Mouse (Mus musculus): ENCODE measurements at regions not wholly inside any gene's neighbourhood (a gene's known extent, or its start where the extent isn't known, plus 50 kb on each side); places are given as distances from the start of the nearest gene placed in this dataset.

DNA sequence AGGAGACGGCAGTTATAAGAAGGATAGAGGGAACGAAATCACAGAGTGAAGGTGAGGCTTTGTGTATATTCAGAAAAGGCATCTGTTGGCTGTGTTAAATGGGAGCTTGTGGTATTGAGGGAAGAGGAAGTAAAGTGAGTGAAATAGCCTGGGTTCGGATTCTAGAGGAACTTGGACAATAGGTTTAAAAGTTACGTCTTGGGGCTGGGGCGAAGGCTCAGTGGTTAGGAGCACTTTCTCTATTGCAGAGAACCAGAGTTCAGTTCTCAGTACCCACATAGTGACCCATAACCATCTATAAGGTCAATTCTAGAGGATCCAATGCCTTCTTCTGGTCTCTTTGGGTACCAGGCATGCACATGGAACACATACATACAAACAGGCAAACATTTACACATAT, 317.6 kb upstream of the Ubash3b start:
- ATAC-seq (ENCODE audit: extremely low read depth, insufficient number of reproducible peaks, low FRiP score, poor library complexity, severe bottlenecking), result no peak

DNA sequence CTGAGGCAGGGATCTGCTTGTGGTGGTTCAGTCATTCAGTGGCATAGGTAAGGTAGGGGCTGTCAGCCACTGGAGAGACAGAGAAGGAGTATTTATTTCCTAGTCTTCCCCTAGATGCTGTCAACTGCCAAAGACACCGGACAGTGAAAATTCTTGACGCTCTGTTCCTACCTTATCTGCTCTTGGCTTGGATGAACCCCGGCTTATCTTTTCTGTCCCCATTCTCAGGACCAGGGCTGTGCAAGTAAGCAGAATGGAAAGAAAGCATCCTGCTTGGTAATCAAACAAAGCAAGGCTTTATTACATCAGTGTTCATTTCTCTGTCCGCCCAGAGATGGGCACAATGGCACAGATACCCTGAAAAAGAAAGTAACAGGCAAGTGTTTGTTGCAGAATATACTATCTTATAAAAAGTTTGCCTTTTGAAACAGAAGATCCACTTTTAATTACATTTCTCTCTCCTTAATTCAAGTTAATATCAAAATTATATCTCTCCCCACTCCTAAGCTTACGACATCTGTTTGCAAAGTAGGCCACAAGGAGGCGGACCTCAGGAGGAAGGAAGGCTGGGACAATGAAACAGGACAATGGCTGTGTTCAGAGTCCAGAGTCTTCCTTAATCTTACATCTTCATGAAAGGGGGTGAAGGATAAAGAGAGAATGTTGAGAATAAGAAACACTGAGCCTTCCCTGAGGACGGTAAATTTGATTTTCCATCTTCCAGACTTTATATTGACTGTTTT, 316.8 kb upstream of the Ubash3b start:
- ATAC-seq (ENCODE audit: extremely low read depth, insufficient number of reproducible peaks, low FRiP score, poor library complexity, severe bottlenecking), result no peak

DNA sequence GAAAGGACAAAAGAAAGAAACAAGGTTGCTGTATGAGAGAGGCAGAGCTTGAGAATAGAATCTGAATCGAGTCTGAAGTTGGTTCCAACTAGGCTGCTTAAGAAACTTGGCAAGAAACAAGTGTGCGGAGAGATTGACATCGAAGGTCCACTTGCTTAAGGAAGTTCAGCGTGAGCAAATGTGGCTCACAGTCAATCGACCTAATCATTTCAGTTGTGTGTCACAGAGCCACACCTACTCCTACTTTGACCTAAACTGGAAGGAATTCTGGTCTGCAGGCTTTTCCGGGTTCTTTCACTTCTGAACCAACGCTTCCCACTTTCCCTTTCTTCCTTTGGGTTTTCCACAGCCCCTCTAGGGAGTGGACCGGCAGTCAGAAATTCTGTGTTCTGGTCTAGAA, 313.8 kb upstream of the Ubash3b start:
- ATAC-seq (ENCODE audit: extremely low read depth, insufficient number of reproducible peaks, low FRiP score, poor library complexity, severe bottlenecking), result no peak

DNA sequence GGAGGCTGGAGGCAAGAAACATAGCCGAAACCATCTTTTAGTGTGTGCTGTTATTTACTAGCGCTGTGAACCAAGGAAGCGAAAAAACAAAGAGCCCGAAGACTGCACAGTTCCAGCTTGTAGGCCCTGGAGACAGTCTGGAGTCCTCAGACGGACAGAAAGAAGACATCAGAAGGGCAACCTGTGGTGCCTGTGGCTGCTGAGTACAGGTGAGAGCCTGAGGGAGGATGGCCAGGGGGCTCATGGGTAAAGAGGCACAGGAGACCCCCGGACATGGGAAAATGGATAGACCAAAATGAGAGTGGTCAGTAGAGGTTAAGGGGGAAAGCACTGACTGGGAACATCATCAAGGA, 313.4 kb upstream of the Ubash3b start:
- no peak for ATAC-seq (ENCODE audit: extremely low read depth, insufficient number of reproducible peaks, low FRiP score, poor library complexity, severe bottlenecking)

DNA sequence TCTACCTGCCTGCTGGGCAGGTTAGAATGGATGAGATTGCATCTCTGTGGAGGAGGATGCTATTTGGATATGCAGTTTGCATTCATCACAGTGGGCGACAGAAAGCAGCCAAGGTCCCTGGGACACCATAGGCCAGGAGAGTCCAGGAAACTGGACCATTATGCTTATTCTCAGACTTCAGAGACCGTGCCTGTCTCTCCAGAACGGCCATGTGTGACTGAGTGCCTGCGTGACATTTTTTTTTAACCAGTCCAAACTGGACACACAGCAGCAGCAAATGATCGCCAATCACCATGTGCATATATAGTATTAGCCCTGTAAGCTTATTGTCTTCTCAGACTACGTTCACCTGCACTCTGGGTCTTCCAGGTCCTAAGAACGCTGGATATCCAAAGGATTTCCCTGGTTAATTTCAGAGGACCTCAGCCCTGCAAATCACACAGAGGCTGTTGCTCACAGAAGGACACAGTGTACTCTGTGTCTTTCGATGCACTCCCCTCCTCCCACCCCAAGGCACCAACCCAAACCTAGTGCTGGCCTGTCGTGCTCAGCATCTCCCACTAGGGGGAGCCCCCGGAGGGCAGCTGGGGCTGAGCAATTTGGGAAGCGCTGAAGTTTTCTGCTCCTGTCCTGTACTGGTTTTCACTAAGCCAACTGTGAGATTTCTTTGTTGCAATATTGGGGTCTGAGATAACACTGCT, 312.9 kb upstream of the Ubash3b start:
- ATAC-seq (ENCODE audit: extremely low read depth, insufficient number of reproducible peaks, low FRiP score, poor library complexity, severe bottlenecking), result peak; percentile 75; the same call in 1 of the 2 replicates

DNA sequence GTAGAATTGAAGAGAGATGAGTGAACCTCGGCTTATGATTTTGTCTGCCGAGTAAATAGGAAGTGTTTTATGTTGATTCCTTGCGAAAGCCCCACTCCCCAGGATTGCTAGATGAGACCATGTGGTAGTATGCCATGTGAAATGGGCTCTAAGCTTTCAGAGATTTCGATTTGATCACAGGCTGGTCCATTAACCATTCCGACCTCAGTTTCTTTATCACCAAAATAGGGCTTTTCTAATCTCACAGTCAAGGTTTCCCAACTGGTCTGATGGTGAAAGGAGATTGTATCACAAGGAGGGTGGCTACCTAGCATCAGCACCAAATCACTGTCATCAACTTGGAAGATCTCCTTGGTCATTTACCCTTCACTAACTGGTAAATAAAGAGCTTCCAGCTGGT, 312.0 kb upstream of the Ubash3b start:
- no peak for ATAC-seq (ENCODE audit: extremely low read depth, insufficient number of reproducible peaks, low FRiP score, poor library complexity, severe bottlenecking)

DNA sequence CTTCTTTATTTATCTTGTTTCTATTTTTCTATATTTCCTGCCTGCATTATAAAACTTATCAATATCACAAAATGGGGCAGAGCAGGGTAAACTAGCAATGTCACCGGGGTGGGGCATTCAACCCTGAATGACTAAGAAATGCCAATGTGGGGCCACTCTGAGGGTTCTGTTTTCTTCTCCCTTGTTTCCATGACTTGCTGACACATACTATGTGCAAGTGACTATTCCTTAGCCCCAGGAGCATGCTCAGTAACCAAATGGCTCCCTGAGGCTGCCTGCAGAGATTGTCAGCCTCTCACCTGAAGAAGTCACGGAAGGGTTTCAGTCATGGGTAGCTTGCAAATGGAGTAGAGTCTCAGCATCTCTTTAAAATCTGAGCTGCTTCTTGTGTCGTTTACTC, 309.8 kb upstream of the Ubash3b start:
- no peak for ATAC-seq (ENCODE audit: extremely low read depth, insufficient number of reproducible peaks, low FRiP score, poor library complexity, severe bottlenecking)

DNA sequence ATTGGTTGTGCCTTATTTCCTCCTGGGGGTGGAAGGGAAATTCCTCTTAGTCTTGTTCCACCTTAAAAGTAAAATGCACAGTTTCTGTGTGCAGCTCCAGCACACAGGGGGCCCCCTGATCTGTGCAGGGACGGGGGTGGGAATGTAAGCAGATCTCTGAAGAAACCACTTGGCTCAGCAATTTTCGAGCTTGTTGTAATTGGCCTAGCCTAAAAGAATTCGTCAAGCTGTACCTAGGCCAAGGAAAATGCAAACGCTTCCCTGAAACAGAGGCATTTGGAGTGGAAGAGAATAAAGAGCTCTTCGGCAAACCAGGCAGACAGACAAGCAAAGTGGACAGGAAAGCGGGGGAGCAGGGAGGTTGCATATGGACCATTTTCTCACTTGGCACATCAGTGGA, 308.5 kb upstream of the Ubash3b start:
- no peak for ATAC-seq (ENCODE audit: extremely low read depth, insufficient number of reproducible peaks, low FRiP score, poor library complexity, severe bottlenecking)

DNA sequence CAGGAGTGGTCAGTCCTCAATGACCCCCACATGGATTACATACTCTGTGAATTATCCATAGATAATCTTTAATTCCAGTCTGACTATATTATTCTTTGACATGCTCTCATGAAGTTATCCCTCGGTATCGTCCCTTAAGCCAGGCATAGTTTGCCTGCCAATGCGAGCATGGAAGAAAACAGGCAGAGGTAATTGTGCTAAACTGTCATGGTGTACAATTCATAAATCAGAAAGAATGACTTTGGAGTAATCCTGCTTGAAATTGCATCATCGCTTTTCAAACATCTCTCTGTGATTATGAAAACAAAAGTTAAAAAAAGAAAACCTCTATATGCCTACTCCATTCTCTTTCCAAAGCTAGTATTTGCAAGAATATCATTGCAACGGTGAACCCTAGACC, 307.9 kb upstream of the Ubash3b start:
- no peak for ATAC-seq (ENCODE audit: extremely low read depth, insufficient number of reproducible peaks, low FRiP score, poor library complexity, severe bottlenecking)

DNA sequence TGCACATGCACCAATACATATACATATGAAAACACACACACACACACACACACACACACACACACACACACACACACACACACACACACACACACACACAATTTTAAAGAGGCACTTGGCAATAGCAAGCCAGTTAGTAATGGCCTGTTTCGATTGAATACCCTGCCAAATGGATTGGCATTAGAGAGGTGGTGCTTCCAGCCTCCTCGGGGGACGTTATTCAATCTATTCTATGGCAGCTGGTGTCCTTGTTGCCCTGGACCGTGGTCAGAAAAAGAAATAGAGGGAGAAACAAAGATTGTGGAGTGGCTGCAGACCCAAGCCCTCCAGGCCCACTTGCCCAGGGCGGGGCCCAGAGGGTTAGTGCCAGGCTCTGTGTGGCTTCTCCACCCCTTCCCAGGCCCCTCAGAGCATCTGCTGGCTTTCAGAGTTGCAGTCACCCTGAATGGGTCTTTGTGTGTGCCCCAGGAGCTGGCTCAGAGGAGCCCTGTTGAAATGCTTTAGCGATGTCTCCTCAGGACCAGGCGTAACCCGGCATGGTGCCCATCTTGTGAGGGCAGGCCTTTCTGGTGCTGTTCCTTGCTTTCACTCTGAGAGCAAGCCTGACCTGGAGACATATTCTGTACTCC, 302.7 kb upstream of the Ubash3b start:
- no peak for ATAC-seq (ENCODE audit: extremely low read depth, insufficient number of reproducible peaks, low FRiP score, poor library complexity, severe bottlenecking)

DNA sequence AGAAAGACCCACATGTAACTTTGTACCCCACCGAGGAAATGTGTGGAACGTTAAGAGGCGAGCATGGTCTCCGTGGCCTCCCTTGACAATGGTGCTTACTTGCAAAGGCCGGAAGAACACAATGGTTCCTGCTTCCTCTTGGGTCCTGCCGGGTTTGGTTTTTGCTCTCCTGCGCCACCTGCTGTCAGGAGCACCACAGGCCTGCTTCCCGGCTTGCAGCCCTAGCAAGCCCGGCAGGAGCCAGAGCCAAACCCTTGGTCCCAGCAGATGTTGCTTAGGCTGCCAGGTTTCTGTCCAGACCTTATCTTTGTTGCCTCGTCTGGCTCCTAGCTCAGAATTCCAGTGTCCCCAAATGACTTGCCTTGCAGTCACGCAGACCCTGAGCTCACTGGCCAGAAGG, 300.2 kb upstream of the Ubash3b start:
- peak; percentile 91 for ATAC-seq (ENCODE audit: extremely low read depth, insufficient number of reproducible peaks, low FRiP score, poor library complexity, severe bottlenecking)

DNA sequence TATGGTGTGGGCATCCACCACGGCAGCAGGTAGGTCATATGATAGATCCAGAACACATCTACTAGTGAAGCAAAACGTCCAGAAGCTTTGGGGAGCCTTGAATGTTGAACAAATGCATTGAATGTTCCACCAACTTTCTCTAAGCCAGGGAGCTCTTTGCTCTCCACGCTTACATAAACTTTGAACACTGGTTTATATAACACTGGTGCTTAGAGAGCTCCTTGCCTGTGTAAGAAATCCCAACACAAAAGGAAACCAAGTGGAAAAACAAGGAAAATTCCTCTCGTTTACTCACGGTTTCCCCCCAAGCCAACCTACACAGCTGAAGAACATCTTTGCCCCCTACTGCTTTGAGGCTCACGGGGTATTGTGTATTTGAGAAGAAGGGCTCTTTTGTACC, 299.2 kb upstream of the Ubash3b start:
- no peak for ATAC-seq (ENCODE audit: extremely low read depth, insufficient number of reproducible peaks, low FRiP score, poor library complexity, severe bottlenecking)

DNA sequence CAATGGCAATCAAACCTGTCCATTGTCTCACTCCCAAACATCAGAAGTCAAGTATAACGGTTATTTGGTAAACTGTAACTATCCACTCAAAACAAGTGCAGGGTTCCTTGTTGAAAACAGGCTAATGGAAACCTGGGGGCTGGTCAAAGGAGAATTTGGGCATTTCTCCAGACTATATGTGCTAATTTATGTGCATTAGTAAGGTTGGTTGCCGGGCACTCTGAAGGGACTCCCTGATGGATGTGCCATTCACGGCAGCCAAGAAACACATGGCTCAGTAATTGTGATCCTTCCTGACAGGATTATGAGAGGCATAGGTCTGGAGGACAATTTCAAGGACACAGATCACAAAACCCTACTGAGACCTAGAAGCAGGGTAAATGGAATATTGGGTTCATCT, 295.5 kb upstream of the Ubash3b start:
- no peak for ATAC-seq (ENCODE audit: extremely low read depth, insufficient number of reproducible peaks, low FRiP score, poor library complexity, severe bottlenecking)

DNA sequence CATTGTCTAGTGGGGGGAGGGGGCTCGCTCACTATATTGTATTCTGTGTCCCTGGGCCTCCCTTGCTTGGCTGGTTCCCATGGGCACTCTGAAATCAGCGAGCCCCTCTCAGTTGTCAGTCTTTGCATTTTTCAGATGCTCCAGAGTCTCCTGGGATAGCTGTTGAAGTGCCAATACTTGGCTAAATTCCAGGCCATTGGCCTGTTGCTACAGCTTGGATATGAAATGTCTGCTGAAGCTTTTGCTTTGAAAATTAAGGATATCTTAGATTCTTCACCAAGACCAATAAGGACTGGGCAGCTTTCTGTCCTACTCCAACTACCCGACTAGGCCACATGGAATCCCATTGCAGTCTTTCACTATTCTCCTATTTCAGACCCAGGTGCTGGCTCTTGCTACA, 290.2 kb upstream of the Ubash3b start:
- no peak for ATAC-seq (ENCODE audit: extremely low read depth, insufficient number of reproducible peaks, low FRiP score, poor library complexity, severe bottlenecking)

DNA sequence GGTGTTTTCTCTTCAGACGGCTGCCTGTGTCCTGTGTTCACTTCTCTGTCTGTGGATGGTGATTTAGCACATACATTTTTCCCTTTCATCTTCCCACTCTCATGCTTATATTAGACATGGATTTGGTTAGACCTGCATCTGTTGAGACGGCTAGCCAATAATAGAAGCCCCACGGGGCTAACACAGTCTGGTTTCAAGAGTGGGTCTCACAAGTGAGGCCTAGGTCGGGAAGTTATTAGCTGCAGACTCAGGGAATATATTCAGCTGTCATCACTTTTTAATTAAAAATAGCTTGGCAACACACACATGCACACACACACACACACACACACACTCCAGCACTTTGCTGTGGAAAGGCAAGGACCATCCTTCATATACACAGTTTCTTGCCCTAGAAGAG, 287.7 kb upstream of the Ubash3b start:
- ATAC-seq (ENCODE audit: extremely low read depth, insufficient number of reproducible peaks, low FRiP score, poor library complexity, severe bottlenecking), result no peak

DNA sequence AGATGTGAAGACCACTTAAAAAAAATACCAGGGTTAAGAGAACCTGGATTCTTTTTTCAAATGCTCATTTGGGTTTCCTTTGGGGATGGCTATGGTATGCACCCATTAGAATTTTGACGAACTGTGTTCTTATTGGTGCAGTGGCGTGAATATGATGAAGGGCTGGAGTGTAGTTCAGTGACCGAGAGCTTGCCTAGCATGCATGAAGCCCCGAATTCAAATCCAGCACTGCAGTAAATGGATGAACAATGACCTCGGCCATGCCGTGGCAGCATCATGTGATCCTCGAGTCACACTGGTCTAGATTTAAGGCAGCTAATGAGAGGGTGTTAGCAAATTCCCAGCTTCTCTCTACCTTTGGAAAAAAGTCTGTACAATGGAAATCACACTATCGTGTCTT, 286.4 kb upstream of the Ubash3b start:
- ATAC-seq (ENCODE audit: extremely low read depth, insufficient number of reproducible peaks, low FRiP score, poor library complexity, severe bottlenecking), result no peak

DNA sequence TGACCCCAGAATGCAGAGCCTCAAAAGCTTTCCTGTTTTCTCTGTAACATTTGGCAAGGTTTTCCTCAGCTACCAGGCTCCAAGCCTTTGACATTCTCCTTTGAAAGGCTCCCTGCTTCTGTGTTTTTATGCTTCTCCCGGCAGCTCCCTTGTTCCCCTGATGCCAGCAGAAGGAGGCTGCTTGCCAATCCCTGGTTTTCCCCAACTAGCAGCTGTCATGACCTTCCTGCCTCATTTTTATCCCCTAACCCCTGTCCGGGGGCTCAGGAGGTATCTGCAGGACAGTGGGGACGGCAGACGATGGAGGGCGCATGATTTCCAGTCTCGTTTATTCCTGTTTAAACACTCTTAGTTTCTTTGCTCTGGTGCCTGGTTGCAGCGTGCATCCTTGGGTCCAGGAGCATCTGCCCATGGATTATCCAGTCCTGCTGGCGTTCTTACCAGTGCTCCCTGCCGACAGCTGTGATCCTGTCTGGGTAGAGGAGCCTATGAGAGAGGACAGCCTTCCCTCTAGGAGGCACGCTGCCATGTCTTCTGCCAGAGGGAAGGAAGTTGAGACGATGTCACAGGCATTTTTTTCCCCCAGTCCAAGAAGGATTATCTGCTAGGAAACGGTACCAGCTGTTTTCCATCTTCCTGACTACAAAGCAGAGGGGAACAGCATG, 285.8 kb upstream of the Ubash3b start:
- ATAC-seq (ENCODE audit: extremely low read depth, insufficient number of reproducible peaks, low FRiP score, poor library complexity, severe bottlenecking), result no peak

DNA sequence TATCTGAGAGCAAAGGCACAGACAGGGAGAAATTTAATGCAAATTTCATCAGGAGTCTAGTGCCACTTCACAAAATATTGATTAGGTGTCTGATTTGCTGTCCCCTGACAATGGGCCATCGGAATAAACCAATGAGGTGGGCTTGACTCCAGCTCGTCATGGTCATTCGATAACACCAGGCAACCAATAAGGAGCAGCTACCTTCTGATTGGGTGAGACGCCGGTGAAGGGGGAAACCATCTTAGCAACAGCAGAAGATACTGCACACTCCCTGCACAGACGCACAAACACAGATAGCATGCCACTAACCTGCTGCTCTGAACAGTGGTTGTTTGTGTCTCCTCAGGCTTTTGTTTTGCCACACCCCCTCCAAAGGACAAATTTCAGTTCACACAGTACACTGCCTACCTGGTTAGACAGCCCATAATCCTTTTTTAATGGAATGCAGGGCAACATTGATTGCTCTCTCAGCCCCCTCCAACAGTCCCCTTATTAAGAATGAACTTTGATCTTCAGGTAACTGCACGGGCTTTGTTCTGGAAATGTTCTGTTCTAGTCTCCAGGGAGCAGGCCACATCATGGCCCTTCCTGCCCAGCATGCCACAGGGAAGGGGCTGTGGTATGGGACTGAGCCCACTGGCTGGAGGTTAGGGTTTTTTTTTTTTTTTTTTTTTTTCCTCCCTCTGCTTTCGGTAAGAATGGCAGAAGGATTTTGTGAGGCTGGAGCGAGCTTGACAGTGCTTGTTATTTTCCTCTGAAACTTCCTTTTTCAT, 285.1 kb upstream of the Ubash3b start:
- ATAC-seq (ENCODE audit: extremely low read depth, insufficient number of reproducible peaks, low FRiP score, poor library complexity, severe bottlenecking), result no peak

DNA sequence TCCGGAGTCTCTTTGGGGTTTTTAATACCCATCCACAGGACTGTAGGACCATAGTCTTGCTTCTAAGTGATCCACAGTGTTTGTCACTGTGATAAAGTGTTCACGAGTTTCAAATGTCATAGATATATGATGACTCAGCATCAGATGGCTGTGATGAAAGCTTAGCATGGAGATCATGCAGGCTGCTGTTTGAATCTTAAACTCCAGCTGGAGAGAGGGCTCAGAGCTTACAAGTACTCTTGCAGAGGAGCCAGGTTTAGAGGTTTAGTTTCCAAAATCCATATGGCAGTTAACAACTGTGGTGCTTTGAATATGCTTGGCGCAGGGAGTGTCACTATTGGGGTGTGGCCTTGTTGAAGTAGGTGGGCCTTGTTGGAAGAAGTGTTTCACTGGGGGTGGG, 280.9 kb upstream of the Ubash3b start:
- no peak for ATAC-seq (ENCODE audit: extremely low read depth, insufficient number of reproducible peaks, low FRiP score, poor library complexity, severe bottlenecking)

All from neutrophil, adult 5-6 weeks (primary cell).